Mouse (Mus musculus) lung, embryonic 14.5 days (tissue): ENCODE data around the gene Cntn2. TPM values are rescaled to one million over a fixed set of nuclear protein-coding genes. Genes with fewer than 3 reads are reported as not detected.
"Not testable (repeated sequence)": the region's sequence is repeated elsewhere in the genome, so short reads cannot be mapped to it uniquely, and the experiment has no call there.

Experiments used
- ATAC-seq: fragments of 200-750 bp; cut with Nextera tagmentation; 2 replicates; pipeline ENCODE4 v1.8.0; 2017; ENCODE audit warnings: mild to moderate bottlenecking, moderate TSS enrichment, moderate library complexity; ENCODE audit not compliant: insufficient read depth
- DNase-seq: peaks from one replicate; pipeline ENCODE4 v3.0.0-alpha.2; 2015
- H3K27ac ChIP-seq: fragments of 300-500 bp; sonication (generic); 2 replicates; pipeline ENCODE4 v1.5.1; 2014; ENCODE audit warnings: low read depth, mild to moderate bottlenecking, moderate library complexity
- H3K27me3 ChIP-seq: fragments of 300-500 bp; sonication (generic); 2 replicates; pipeline ENCODE4 v1.6.1; 2014; ENCODE audit warnings: low read length, control low read depth; ENCODE audit not compliant: insufficient read depth
- H3K36me3 ChIP-seq: fragments of 300-500 bp; sonication (generic); 2 replicates; pipeline ENCODE4 v1.6.1; 2014; ENCODE audit warnings: control low read depth; ENCODE audit not compliant: insufficient read depth
- H3K4me1 ChIP-seq: fragments of 300-500 bp; sonication (generic); 2 replicates; pipeline ENCODE4 v1.6.1; 2014; ENCODE audit warnings: antibody characterized with exemption, control low read depth; ENCODE audit not compliant: insufficient read depth
- H3K4me2 ChIP-seq: fragments of 300-500 bp; sonication (generic); 2 replicates; pipeline ENCODE4 v1.6.1; 2014; ENCODE audit warnings: mild to moderate bottlenecking
- H3K4me3 ChIP-seq: fragments of 300-500 bp; sonication (generic); 2 replicates; pipeline ENCODE4 v1.5.1; 2014; ENCODE audit warnings: low read depth, low read length
- H3K9ac ChIP-seq: fragments of 300-500 bp; sonication (generic); 2 replicates; pipeline ENCODE4 v1.6.1; 2014
- H3K9me3 ChIP-seq: fragments of 300-500 bp; sonication (generic); 2 replicates; pipeline ENCODE4 v1.6.1; 2016; ENCODE audit warnings: low read depth, low read length, control low read depth
- CTCF ChIP-seq: IDR thresholded peaks from 2 replicates; pipeline ENCODE4 v1.5.1; 2016; ENCODE audit warnings: antibody characterized with exemption, low read depth
- WGBS: fragments of 180-500 bp; shearing (Covaris S2); extraction: QIAGEN DNeasy Blood & Tissue Kit; methylation state at CpG from one replicate; pipeline ENCODE4 v1.1.7; 2014; 5-methylcytosine and 5-hydroxymethylcytosine counted together
- polyA plus RNA-seq: library from polyadenylated mRNA; unstranded; fragments of >200 nt; fragmentation: Nextera tagmentation; extraction: Ambion mirVana; gene quantifications from 2 replicates; pipeline ENCODE4 v1.2.1, GENCODE M21; 2014

The Cntn2 gene
- polyA plus RNA-seq, 1 experiment from 2014 or later, result 0.72 TPM

DNA sequence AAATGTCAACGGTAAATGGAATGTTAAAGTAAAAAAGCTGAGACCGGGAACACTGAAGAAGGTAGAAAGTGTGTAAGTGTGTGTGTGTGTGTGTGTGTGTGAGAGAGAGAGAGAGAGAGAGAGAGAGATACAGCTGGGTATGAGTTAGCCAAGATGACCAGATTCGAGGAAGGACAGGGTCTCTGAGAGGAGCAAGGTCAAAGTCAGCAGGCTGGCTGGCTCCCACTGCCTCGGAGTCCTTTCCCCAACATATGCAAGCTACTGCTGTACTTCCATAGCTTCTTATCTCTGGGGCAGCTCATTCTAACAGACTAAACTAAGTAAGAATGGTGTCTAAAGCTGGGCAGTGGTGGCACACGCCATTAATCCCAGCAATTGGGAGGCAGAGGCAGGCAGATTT lies 71.6 kb downstream of the Cntn2 start:
- 87% methylated on average over 5 of the region's 5 CpGs for WGBS

DNA sequence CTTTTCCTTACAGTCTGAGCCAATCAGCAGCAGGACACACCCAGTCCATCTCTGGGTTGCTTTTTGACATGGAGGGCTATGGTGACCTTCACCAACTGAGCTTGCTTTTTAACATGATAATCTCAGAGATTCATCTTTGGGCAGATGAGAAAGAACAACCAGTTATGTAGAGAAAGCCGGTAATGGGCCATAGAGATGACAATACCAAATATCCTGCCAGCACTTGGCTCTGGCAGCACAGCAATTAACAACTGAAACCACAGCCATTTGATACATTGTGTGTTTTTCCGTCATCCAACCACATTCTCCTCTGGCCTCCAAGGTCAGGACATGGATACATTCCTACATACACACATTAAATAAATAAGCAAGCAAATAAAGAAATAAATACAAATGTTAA lies 72.0 kb downstream of the Cntn2 start:
- Histone ChIP-seq H3K27ac (no peak overlapping the region), H3K9me3 (no peaks in the 10 kb centered on the region), H3K4me2 (no peak overlapping the region), H3K4me3 (no peak overlapping the region), H3K9ac (no peak overlapping the region), H3K27me3 (no peaks in the 10 kb centered on the region), H3K36me3 (peaks cover 7% of the 10 kb centered on the region), H3K4me1 (no peaks in the 10 kb centered on the region; the same call in 1 of the 2 replicates)
- ATAC-seq (no peak), DNase-seq (no peak)
- 88% methylated on average over 2 of the region's 2 CpGs for WGBS
- no peak for TF ChIP-seq CTCF

More for the DNA sequence above, 71.6 kb downstream of the Cntn2 start:
- TF ChIP-seq CTCF, result no peak
- Histone ChIP-seq H3K4me1 (no peaks in the 10 kb centered on the region; the same call in 1 of the 2 replicates), H3K4me2 (no peak overlapping the region), H3K9me3 (no peaks in the 10 kb centered on the region), H3K4me3 (no peak overlapping the region), H3K36me3 (peaks cover 7% of the 10 kb centered on the region), H3K27ac (no peak overlapping the region), H3K9ac (no peak overlapping the region), H3K27me3 (no peaks in the 10 kb centered on the region)
- DNase-seq (no peak), ATAC-seq (no peak)

DNA sequence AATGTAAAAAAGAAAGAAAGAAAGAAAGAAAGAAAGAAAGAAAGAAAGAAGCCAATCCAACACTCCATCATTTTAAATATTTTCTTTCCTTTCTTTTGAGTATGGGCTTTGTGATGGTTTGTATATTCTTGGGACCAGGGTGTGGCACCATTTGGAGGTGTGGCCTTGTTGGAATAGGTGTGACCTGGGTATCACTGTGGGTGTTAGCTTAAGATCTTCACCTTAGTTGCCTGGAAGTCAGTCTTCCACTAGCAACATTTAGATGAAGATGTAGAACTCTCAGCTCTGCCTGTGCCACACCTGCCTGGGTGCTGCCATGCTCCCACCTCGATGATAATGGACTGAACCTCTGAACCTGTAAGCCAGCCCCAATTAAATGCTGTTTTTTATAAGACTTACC lies 73.0 kb downstream of the Cntn2 start:
- H3K27me3 ChIP-seq, H3K4me3 ChIP-seq, H3K9ac ChIP-seq, H3K4me2 ChIP-seq, H3K4me1 ChIP-seq, ATAC-seq, H3K9me3 ChIP-seq, DNase-seq, H3K27ac ChIP-seq: not testable (repeated sequence)
- 77% methylated on average over 1 of the region's 1 CpGs for WGBS
- H3K36me3 ChIP-seq, result peaks cover 12% of the 10 kb centered on the region

DNA sequence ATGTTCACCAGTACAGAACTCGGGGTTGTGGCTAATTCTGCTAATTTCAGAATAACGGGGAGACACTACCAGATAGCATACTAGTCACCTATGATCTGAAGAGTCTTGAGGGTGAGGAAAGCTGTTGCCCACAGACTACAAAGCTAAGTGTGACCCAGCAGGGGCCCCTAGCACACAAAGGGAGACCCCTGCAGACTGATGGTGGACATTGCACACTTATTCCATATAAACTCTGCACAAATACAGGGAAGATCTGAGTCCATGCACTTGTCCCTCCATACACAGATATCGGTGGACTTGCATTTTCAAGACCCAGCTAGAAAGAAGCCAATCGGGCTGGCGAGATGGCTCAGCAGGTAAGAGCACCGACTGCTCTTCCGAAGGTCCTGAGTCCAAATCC lies 73.5 kb downstream of the Cntn2 start:
- Histone ChIP-seq H3K4me3 (no peak overlapping the region), H3K9ac (no peak overlapping the region), H3K4me2 (no peak overlapping the region), H3K9me3 (no peaks in the 10 kb centered on the region), H3K27ac (no peak overlapping the region), H3K27me3 (no peaks in the 10 kb centered on the region), H3K4me1 (no peaks in the 10 kb centered on the region), H3K36me3 (peaks cover 12% of the 10 kb centered on the region)
- ATAC-seq (0 out of 2 replicates have a peak, but pooled peaks have one; percentile 15), DNase-seq (peak; percentile 6)
- no peak for TF ChIP-seq CTCF
- 93% methylated on average over 7 of the region's 7 CpGs for WGBS

DNA sequence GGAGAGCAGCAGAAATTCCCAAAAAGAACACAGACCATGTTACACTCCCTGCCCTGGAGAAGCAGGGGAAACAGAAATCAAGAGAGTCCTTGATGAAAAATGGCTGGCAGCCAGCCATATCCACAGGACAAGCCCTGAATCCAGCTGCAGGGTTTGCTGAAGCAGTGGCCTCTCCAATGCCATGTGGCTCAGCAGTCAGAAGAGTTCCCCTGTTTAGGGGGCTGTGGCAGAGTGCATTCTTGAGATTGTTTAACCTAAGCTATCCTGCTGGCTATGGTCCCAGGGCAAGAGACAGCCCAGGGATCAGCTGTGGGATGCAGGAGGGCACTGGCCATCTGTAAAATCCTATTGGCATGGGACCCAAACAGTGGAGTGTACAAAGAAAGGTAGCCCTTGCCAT lies 74.1 kb downstream of the Cntn2 start:
- Histone ChIP-seq H3K9me3 (no peaks in the 10 kb centered on the region), H3K4me2 (no peak overlapping the region), H3K9ac (no peak overlapping the region), H3K27ac (no peak overlapping the region), H3K4me3 (no peak overlapping the region), H3K4me1 (no peaks in the 10 kb centered on the region), H3K36me3 (peaks cover 17% of the 10 kb centered on the region), H3K27me3 (no peaks in the 10 kb centered on the region)
- no peak for TF ChIP-seq CTCF
- ATAC-seq (peak; percentile 53; the same call in 1 of the 2 replicates), DNase-seq (peak; percentile 57)

DNA sequence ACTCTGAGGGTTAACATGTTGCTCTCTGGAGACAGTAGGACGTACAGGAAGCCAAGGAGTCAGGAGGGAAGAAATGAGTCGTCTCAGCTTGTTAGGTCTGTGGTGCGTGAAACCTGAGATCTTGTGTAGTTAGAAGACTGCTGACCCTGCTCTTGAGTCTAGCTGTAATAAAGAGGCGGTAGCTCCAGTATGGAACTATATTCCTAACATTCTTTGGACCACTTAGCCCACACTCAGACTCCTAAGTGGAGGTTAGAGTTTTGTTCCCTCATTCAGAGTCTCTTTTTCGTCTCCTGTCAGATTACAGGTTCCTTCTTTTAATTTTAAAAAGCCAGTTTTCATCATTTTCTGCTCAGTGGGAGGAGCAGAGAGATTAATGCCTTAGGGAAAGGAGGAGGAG lies 78.4 kb downstream of the Cntn2 start:
- Histone ChIP-seq H3K9me3 (no peaks in the 10 kb centered on the region), H3K9ac (no peak overlapping the region), H3K27ac (no peak overlapping the region), H3K4me1 (no peaks in the 10 kb centered on the region), H3K4me2 (no peak overlapping the region), H3K4me3 (no peak overlapping the region), H3K36me3 (peaks cover 39% of the 10 kb centered on the region), H3K27me3 (no peaks in the 10 kb centered on the region)
- ATAC-seq, result no peak
- TF ChIP-seq CTCF, result no peak
- 59% methylated on average over 5 of the region's 5 CpGs for WGBS
- peak; percentile 14 for DNase-seq

Other genes starting within 250 kb of the Cntn2 start
- gene Klhdc8a, start 244.6 kb downstream of the Cntn2 start, polyA plus RNA-seq, result 0.46 and 0.54 TPM in 2 replicates
- gene Nuak2, start 227.1 kb downstream of the Cntn2 start, polyA plus RNA-seq, result 13.5 and 15.4 TPM in 2 replicates
- gene Tmcc2, start 152.0 kb downstream of the Cntn2 start, polyA plus RNA-seq, result 8.2 and 10.3 TPM in 2 replicates
- 16.0 and 18.4 TPM in 2 replicates for gene Dstyk, start 125.7 kb downstream of the Cntn2 start, polyA plus RNA-seq
- 46.1 and 47.5 TPM in 2 replicates for gene Rbbp5, start 65.9 kb downstream of the Cntn2 start, polyA plus RNA-seq
- gene Tmem81, start 37.0 kb downstream of the Cntn2 start, polyA plus RNA-seq, result 1.3 and 2.7 TPM in 2 replicates
- 0.30 and 0.57 TPM in 2 replicates for gene Nfasc, start 198.5 kb upstream of the Cntn2 start, polyA plus RNA-seq